In the genomic region with DNA sequence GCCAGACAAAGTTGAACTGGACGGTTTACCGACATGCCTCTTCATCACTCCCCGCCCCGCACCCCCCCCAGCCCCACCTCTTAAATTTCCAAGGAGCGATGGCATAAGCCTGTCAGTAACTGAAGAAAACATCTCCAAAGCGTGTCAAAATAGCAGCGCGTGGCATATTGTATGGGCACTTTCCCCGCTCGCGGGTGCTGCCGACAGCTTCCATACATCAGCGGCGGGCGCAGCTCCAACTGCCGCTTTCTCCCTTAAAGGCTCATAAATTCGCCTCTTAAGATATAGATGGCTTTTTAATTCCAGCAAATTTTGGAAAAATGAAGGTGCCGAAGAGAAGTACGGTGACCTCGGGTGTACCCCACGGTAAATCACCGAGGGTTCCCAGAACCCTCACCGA, we compare ENCODE assay signal across 10 mouse cellular contexts.
DNase-seq lines count a peak whose midpoint lies in the region; ATAC-seq and TF ChIP-seq lines count a peak whose summit lies in the region.
"Had no signal": no experiment of that assay in that cellular context is flagged by ENCODE, and none has a peak within 500 bp of the region (broad histone marks: within the 10 kb centered on the region; RNA-seq: fewer than 3 reads in every experiment).

No protein-coding gene starts in this region.

- peak overlapping the region; percentile 18 for H3K4me3 ChIP-seq in hindbrain, embryonic 13.5 days
- H3K4me3 ChIP-seq in neural tube, embryonic 12.5 days = no peak overlapping the region
- H3K4me3 ChIP-seq: kidney, embryonic 15.5 days had no signal

- WGBS in hindbrain, embryonic 13.5 days = 9% methylated on average over 23 of the region's 23 CpGs
- 15% methylated on average over 23 of the region's 23 CpGs for WGBS in neural tube, embryonic 12.5 days

- peak overlapping the region; percentile 53 for H3K4me2 ChIP-seq in hindbrain, embryonic 13.5 days
- peak overlapping the region; percentile 51 for H3K4me2 ChIP-seq in neural tube, embryonic 12.5 days (replicated peaks)
- H3K4me2 ChIP-seq: kidney, embryonic 15.5 days had no signal

- no peak for TF ChIP-seq POLR2A in brain, embryonic 14.5 days (IDR thresholded peaks at IDR 0.05; ENCODE audit: borderline replicate concordance, extremely low read depth, insufficient read depth, insufficient read length, poor library complexity, severe bottlenecking)

- H3K4me1 ChIP-seq in hindbrain, embryonic 13.5 days (replicated peaks) = peaks cover 80% of the 10 kb centered on the region
- peaks cover 68% of the 10 kb centered on the region for H3K4me1 ChIP-seq in neural tube, embryonic 12.5 days

- ATAC-seq in hindbrain, embryonic 13.5 days (ENCODE audit: low FRiP score) = no peak
- ATAC-seq in neural tube, embryonic 12.5 days (ENCODE audit: low FRiP score, low read depth) = no peak

- no peak for TF ChIP-seq CTCF in brain, embryonic 14.5 days (IDR thresholded peaks at IDR 0.05; ENCODE audit: borderline replicate concordance, extremely low read depth, insufficient read depth, insufficient read length)

- peak overlapping the region; percentile 60 for H3K9ac ChIP-seq in hindbrain, embryonic 13.5 days
- no peak overlapping the region for H3K9ac ChIP-seq in neural tube, embryonic 12.5 days
- H3K9ac ChIP-seq: kidney, embryonic 15.5 days had no signal

- DNase-seq in embryo, embryonic 10 days (ENCODE audit: low spot score) = peak; percentile 38
- DNase-seq in embryo, embryonic 9.5 days (ENCODE audit: extremely low spot score) = no peak
- peak; percentile 82 for DNase-seq in brain, embryonic 14.5 days (ENCODE audit: low read depth)
- no peak for DNase-seq in heart, adult 11 months
- no peak for DNase-seq in kidney, postnatal 10 days
- DNase-seq in adrenal gland, postnatal 10 days = no peak
- DNase-seq: thymus, postnatal 14 days had no signal

- H3K9me3 ChIP-seq in hindbrain, embryonic 13.5 days = no peaks in the 10 kb centered on the region
- no peaks in the 10 kb centered on the region for H3K9me3 ChIP-seq in neural tube, embryonic 12.5 days
- H3K9me3 ChIP-seq: kidney, embryonic 15.5 days had no signal

- H3K27me3 ChIP-seq in hindbrain, embryonic 13.5 days = peaks cover 17% of the 10 kb centered on the region; the same call in 1 of the 2 replicates
- peaks cover 21% of the 10 kb centered on the region for H3K27me3 ChIP-seq in neural tube, embryonic 12.5 days (replicated peaks)

- H3K36me3 ChIP-seq in hindbrain, embryonic 13.5 days = no peaks in the 10 kb centered on the region
- H3K36me3 ChIP-seq in neural tube, embryonic 12.5 days = no peaks in the 10 kb centered on the region
- H3K36me3 ChIP-seq: kidney, embryonic 15.5 days had no signal

- H3K27ac ChIP-seq in hindbrain, embryonic 13.5 days = peak overlapping the region; percentile 81
- H3K27ac ChIP-seq in neural tube, embryonic 12.5 days = no peak overlapping the region
- H3K27ac ChIP-seq: kidney, embryonic 15.5 days had no signal

Comparison
In these comparisons a context has a peak if more than half of its experiments do, and no peak if none do; other contexts are left out.
1. DNase-seq: peak in embryo, embryonic 10 days (single experiment) and brain, embryonic 14.5 days (single experiment); none in embryo, embryonic 9.5 days (single experiment), heart, adult 11 months (single experiment), kidney, postnatal 10 days (single experiment) and adrenal gland, postnatal 10 days (single experiment).